Mouse (Mus musculus) T-helper 2 cell (primary cell): ENCODE measurements around the gene Taf1c.

Experiments used
- in situ Hi-C: fragments of 300-600 bp; cut with MboI, MseI; formaldehyde crosslinking; loops from one replicate; pipeline ENCODE4 v1.15.1; 2025; ENCODE audit warnings: high pct_unique_total_duplicates

Gene Taf1c

GRCm38 (mm10) chr8:119574437-119575365, 30.3 kb downstream of the Taf1c start, which contains the start of the genes Hsdl1 and Dnaaf1:
Hsdl1 (minus strand) TSS chr8:119575183.
Dnaaf1 (plus strand) TSS chr8:119575235.
- in situ Hi-C loops = loop anchor here (25.0 kb wide), 1 partner anchor 1013 kb away; the partner anchor contains the start of gene Gins2

DNA sequence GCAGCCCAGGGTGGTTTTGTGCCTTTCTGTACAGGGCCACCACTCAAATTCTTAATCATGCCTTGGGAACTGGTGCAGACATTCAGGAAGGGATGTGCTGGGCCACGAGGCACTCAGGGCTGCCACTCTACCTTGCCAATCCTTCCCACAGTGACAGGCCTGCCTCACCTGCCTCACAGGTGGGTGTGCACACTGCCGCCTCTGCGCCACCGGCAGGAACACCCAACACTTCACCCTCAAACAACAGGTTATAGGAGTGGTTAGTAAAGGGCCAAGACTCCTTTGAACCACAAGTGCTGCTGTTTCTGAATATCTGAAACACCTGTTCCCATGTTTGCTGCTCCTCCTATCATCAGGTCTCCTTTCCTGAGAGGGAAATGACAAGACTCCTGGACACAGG, 32.6 kb downstream of the Taf1c start:
- in situ Hi-C loops = loop anchor here (25.0 kb wide), 1 partner anchor 1015 kb away; the partner anchor contains the start of gene Gins2

DNA sequence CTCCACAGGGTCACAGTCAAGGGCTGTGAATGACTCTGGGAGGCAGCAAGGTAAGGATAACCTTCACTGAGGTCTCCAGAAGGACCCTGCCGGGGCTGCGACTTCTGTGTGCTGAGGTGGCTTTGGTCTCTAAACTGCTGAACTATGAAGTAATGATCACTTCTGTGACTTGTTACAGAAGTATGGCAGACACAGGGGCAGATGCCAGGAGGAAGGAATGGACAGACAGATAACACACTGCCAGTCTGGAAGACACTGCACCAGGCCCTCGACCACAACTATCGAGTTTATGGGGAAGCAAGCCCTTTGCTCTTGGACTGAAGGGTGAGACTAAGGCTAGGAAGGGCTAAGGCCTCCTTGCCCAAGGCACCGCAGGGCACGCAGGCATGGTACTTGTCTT, 33.9 kb downstream of the Taf1c start:
- in situ Hi-C loops = loop anchor here (25.0 kb wide), 1 partner anchor 1016 kb away; the partner anchor contains the start of gene Gins2

DNA sequence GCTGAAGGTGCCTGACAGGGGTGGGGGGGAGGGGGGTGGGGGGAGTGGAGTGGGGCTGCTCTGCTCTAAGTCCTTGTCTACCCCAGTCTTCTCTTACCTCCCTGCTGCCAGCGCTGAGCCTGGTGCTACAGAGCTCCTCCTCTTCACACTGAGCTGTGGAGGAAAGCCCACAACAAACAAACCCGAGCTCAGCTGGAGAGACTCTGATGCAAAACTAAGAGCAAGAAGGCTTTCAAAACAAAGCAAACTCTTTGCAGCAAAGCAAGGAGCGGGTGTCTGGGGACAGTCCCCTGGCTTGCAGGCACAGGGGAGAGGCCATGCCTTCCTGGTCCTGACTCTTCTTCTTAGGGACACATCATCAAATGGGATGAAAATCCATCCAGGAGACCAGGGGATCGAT, 35.1 kb downstream of the Taf1c start:
- in situ Hi-C loops = loop anchor here (10.0 to 25.0 kb wide), 2 partner anchors 1017 to 1785 kb away; partner anchors contain the start of gene Gins2

DNA sequence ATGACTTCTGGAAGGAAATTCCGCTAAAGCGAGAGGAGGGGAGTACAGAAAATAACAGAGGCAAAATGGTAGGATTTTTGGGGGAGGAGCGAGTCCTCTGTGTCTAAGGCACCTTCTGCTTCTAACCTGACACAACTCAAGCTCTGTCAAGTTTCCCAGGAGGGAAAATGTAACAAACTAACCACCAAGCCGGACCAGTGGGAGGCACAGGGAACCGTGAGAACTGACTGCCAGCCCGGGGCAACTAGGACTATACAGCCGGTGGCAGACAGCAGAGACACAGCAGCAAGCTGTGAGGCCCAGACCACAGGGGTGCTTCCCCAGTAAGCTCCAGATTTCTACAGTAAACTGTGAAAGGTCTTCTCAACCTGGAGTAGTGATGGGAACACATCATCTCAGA, 36.1 kb downstream of the Taf1c start:
- in situ Hi-C loops = loop anchor here (10.0 to 25.0 kb wide), 2 partner anchors 1018 to 1784 kb away; partner anchors contain the start of gene Gins2

GRCm38 (mm10) chr8:119568251-119568650, 36.8 kb downstream of the Taf1c start:
- in situ Hi-C loops = loop anchor here (10.0 to 25.0 kb wide), 2 partner anchors 1019 to 1783 kb away; partner anchors contain the start of gene Gins2

DNA sequence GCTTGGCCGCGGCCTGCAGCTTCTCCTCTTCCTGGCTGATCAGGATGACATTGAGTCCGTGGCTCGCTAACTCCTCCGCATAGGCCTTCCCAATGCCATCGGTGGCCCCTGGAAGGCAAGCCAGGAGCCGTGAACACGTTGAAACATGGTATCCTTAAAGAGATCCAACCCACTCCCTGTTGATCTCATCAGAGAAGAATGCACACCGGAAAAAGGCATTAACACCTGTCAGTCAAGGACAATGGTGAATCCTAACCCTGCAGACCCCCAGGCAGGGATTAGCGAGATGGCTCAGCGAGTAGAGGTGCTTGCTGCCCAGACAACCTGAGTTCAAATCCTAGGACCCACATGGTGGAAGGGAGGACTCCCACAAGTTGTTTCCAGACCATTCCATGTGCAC, 38.7 kb downstream of the Taf1c start:
- in situ Hi-C loops = loop anchor here (10.0 to 25.0 kb wide), 2 partner anchors 1021 to 1782 kb away; partner anchors contain the start of gene Gins2

DNA sequence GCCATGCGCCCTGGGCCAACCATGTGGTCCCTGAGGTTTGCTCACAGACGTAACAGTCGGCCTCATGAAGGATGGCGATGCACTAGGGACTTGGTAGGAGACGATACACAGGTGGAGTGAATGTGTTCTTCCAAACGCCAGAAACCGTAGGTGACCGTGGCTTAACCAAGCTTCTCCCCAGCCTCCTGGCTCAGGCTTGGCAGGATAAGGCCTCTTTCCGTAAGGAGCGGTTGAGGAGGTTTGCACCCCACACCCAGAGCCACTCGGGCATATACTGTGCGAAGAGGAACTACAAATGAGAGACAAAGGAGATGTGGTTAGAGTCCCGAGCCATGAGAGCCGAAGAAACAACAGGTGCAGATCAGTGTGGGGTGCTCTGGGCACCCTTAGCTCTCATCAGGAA, 41.2 kb downstream of the Taf1c start:
- in situ Hi-C loops = loop anchor here (5.0 to 25.0 kb wide), 3 partner anchors 38 to 1779 kb away; partner anchors contain the start of gene Gins2

GRCm38 (mm10) chr8:119559402-119559720, 45.7 kb downstream of the Taf1c start:
- in situ Hi-C loops = loop anchor here (10.0 to 25.0 kb wide), 2 partner anchors 555 to 1028 kb away; partner anchors contain the start of genes 6430548M08Rik and Gins2

DNA sequence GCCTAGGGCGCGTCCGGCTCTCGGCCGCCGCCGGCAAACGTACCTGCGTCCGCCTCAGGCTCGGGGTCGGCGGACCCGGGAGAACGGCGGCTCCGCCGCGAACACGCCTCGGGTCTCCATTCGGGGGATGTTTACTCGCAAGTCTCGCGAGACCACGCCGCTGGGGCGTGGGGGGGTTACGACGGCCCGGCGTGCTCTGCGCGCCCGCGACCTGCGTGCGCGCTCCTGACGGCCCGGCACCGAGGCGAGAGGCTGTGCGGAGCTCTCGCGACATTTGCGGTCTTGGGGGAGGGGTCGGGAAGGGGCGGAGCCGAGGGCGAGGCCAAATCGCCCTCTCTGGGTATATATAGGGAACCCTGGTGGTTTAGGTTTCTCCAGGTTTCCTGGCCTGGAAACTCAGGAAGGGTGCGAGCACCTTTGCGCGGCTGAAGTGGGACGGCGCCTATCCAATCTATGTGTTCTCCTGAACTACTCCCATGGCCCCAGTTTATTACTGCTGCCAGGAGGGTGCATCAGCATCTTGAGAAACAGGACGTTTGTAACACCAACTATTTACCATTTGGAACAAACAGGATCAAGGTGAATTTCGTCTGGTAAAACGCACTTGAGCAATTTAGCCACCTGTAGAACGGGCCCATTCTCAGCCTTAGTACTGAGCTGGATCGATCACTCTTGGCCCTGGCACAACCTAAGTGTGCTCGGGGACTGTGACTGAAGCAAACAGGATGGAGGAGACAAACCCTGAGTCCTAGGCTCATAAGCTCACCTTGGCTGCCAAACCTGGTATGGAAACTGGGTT, 46.2 kb downstream of the Taf1c start, which contains the start of gene Mbtps1:
Gene Mbtps1 (minus strand): TSS at position 133 of the 799 bp plus-strand sequence.
- in situ Hi-C loops = loop anchor here (10.0 to 25.0 kb wide), 2 partner anchors 556 to 1028 kb away; partner anchors contain the start of genes 6430548M08Rik and Gins2

GRCm38 (mm10) chr8:119557821-119558602, 47.0 kb downstream of the Taf1c start:
- in situ Hi-C loops = loop anchor here (10.0 to 25.0 kb wide), 2 partner anchors 557 to 1029 kb away; partner anchors contain the start of genes 6430548M08Rik and Gins2

- in situ Hi-C loops = loop anchor here (10.0 to 25.0 kb wide), 2 partner anchors 558 to 1030 kb away; partner anchors contain the start of genes 6430548M08Rik and Gins2
Observed at GRCm38 (mm10) chr8:119557132-119557531, 47.9 kb downstream of the Taf1c start.

DNA sequence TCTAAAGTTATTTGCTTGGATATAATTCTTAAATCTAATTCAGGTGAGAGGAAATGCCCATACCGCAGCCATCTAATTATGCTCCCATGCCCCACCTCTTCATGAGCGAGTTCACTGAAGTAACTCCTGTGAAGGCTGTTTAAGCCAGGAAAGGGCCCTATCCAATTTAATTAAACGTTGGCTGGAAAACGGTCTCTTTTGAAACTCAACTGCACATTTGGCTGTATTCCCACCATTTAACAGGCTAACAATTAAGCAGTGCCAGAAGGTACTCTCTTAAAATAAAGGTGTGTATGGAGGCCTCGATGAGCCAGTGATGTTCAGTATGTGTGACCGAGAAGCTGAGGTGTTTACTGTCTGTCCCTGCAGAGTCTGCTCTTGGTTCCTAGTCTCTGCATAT, 49.2 kb downstream of the Taf1c start:
- in situ Hi-C loops = loop anchor here (10.0 to 25.0 kb wide), 2 partner anchors 559 to 1031 kb away; partner anchors contain the start of genes 6430548M08Rik and Gins2

DNA sequence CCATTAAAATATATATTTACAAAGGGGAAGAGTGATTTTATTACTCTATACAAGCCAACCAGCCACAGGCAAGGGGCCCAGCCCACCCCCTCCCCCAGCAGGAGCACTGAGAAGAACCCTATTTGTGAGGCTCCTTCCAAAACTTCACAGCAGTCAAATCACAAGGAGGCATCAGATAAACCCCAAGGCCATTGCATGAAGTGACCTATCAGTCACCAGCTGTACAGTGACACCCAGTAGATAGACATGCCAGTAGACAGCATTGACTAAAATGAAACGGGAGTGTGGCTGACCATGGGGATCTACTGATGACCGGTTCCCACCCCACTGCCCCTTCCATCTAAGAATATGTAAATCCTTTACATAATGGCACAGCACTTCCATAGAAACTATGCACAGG, 52.1 kb downstream of the Taf1c start:
- in situ Hi-C loops = loop anchor here (10.0 to 25.0 kb wide), 2 partner anchors 562 to 1034 kb away; partner anchors contain the start of genes 6430548M08Rik and Gins2

DNA sequence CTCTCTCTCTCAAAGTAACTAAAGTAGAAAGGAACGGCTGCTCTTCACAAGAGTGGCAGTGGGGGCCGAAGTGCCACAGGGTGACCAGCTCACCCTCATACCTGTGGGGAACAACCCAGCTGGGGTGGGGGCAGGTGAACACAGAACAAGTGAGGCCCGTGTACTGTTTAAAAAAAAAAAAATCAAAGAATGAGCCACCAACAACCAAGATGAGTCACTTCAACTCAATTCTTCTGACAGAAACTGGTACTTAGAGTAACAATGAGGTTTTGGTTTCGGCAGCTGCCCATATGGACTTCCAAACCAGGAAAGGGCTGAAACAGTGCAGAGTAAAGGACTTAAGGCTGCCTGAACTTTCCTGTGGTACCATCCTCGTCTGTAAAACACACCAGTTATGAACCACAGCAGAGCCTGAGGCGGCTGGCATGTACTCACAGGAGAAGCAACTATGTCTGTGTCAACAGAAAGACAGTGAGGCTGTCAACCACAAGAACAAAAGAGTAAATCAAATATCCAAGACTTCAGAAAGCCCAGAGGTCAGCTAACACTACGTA, 56.4 kb downstream of the Taf1c start:
- in situ Hi-C loops = no loop called here
